Mouse (Mus musculus): ENCODE results near the gene Mgat5. TPM values are rescaled to one million over a fixed set of nuclear protein-coding genes. Genes with fewer than 3 reads are reported as not detected.

The Mgat5 gene
- polyA plus RNA-seq, 1 experiment from 2014 or later: 0.98 TPM

DNA sequence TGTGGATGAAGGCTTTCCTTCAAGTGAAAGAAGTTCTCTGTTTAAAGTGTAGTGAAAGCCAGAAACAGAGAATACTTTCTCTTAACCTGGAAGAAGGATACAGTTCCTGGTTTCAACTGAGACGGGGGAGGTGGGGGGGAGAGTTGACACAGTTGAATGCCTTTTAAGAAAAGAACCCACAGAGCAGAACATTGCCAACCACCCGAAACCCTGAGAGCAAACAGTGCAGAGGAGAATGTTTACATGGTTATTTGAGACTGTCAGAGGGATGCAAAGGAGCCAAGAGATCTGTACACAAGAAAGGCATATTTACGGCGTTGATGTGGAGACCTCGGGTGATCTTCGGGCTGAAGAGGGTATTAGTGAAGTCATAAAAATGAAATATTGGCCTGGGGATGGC, 195.9 kb downstream of the Mgat5 start:
- Histone ChIP-seq H3K27me3 (ENCODE audit: control insufficient read depth, insufficient read depth, low read depth, low read length) (no peaks in the 10 kb centered on the region), H3K9ac (ENCODE audit: low read depth, low read length) (no peak overlapping the region), H3K4me1 (ENCODE audit: control insufficient read depth, low read depth, low read length) (peaks cover 2% of the 10 kb centered on the region; the same call in 1 of the 2 replicates), H3K36me3 (ENCODE audit: control insufficient read depth, insufficient read depth) (no peaks in the 10 kb centered on the region), H3K9me3 (replicated peaks; ENCODE audit: control insufficient read depth, low read length) (no peaks in the 10 kb centered on the region), H3K4me2 (ENCODE audit: low read depth, low read length) (no peak overlapping the region), H3K4me3 (ENCODE audit: low read depth, low read length) (no peak overlapping the region), H3K27ac (ENCODE audit: low read length) (no peak overlapping the region)
- no peak for ATAC-seq (ENCODE audit: low read depth)
- WGBS (ENCODE audit: insufficient replicate concordance): 61% methylated on average over 6 of the region's 6 CpGs

- no peaks in the 10 kb centered on the region; the same call in 1 of the 2 replicates for H3K4me1 ChIP-seq (ENCODE audit: control insufficient read depth, low read depth, low read length)
- ATAC-seq (ENCODE audit: low read depth): no peak
- H3K36me3 ChIP-seq (ENCODE audit: control insufficient read depth, insufficient read depth): no peaks in the 10 kb centered on the region
- no peaks in the 10 kb centered on the region for H3K9me3 ChIP-seq (replicated peaks; ENCODE audit: control insufficient read depth, low read length)
- H3K27ac ChIP-seq (ENCODE audit: low read length): no peak overlapping the region
- H3K4me3 ChIP-seq (ENCODE audit: low read depth, low read length): no peak overlapping the region
- no peaks in the 10 kb centered on the region for H3K27me3 ChIP-seq (ENCODE audit: control insufficient read depth, insufficient read depth, low read depth, low read length)
- H3K9ac ChIP-seq (ENCODE audit: low read depth, low read length): no peak overlapping the region
- no peak overlapping the region for H3K4me2 ChIP-seq (ENCODE audit: low read depth, low read length)
- WGBS (ENCODE audit: insufficient replicate concordance): 54% methylated on average over 3 of the region's 3 CpGs
Observed at GRCm38 (mm10) chr1:127404655-127405054, 199.8 kb downstream of the Mgat5 start.

GRCm38 (mm10) chr1:127408957-127409423, 204.2 kb downstream of the Mgat5 start:
- ATAC-seq (ENCODE audit: low read depth): 0 out of 2 replicates have a peak, but pooled peaks have one; percentile 13
- no peak overlapping the region for H3K4me2 ChIP-seq (ENCODE audit: low read depth, low read length)
- 49% methylated on average over 2 of the region's 2 CpGs for WGBS (ENCODE audit: insufficient replicate concordance)

GRCm38 (mm10) chr1:127409512-127409911, 204.7 kb downstream of the Mgat5 start:
- 37% methylated on average over 5 of the region's 5 CpGs for WGBS (ENCODE audit: insufficient replicate concordance)
- Histone ChIP-seq H3K4me1 (ENCODE audit: control insufficient read depth, low read depth, low read length) (no peaks in the 10 kb centered on the region; the same call in 1 of the 2 replicates), H3K9ac (ENCODE audit: low read depth, low read length) (no peak overlapping the region), H3K36me3 (ENCODE audit: control insufficient read depth, insufficient read depth) (no peaks in the 10 kb centered on the region), H3K27ac (ENCODE audit: low read length) (no peak overlapping the region), H3K4me3 (ENCODE audit: low read depth, low read length) (no peak overlapping the region), H3K27me3 (ENCODE audit: control insufficient read depth, insufficient read depth, low read depth, low read length) (no peaks in the 10 kb centered on the region), H3K4me2 (ENCODE audit: low read depth, low read length) (no peak overlapping the region), H3K9me3 (replicated peaks; ENCODE audit: control insufficient read depth, low read length) (no peaks in the 10 kb centered on the region)
- 0 out of 2 replicates have a peak, but pooled peaks have one; percentile 21 for ATAC-seq (ENCODE audit: low read depth)

More at GRCm38 (mm10) chr1:127408957-127409423, 204.2 kb downstream of the Mgat5 start:
- H3K27ac ChIP-seq (ENCODE audit: low read length): no peak overlapping the region
- H3K4me3 ChIP-seq (ENCODE audit: low read depth, low read length): no peak overlapping the region
- no peaks in the 10 kb centered on the region for H3K27me3 ChIP-seq (ENCODE audit: control insufficient read depth, insufficient read depth, low read depth, low read length)
- no peaks in the 10 kb centered on the region for H3K36me3 ChIP-seq (ENCODE audit: control insufficient read depth, insufficient read depth)
- no peaks in the 10 kb centered on the region for H3K9me3 ChIP-seq (replicated peaks; ENCODE audit: control insufficient read depth, low read length)
- no peaks in the 10 kb centered on the region; the same call in 1 of the 2 replicates for H3K4me1 ChIP-seq (ENCODE audit: control insufficient read depth, low read depth, low read length)
- H3K9ac ChIP-seq (ENCODE audit: low read depth, low read length): no peak overlapping the region

- 72% methylated on average over 7 of the region's 7 CpGs for WGBS (ENCODE audit: insufficient replicate concordance)
- no peak overlapping the region for H3K4me2 ChIP-seq (ENCODE audit: low read depth, low read length)
- no peaks in the 10 kb centered on the region for H3K4me1 ChIP-seq (ENCODE audit: control insufficient read depth, low read depth, low read length)
Observed at GRCm38 (mm10) chr1:127414500-127414899, 209.7 kb downstream of the Mgat5 start.

GRCm38 (mm10) chr1:127415896-127416295, 211.1 kb downstream of the Mgat5 start:
- no peak for ATAC-seq (ENCODE audit: low read depth)
- WGBS (ENCODE audit: insufficient replicate concordance): 56% methylated on average over 1 of the region's 1 CpGs
- H3K27ac ChIP-seq (ENCODE audit: low read length): no peak overlapping the region
- H3K36me3 ChIP-seq (ENCODE audit: control insufficient read depth, insufficient read depth): no peaks in the 10 kb centered on the region
- no peaks in the 10 kb centered on the region for H3K4me1 ChIP-seq (ENCODE audit: control insufficient read depth, low read depth, low read length)
- H3K4me3 ChIP-seq (ENCODE audit: low read depth, low read length): no peak overlapping the region
- no peaks in the 10 kb centered on the region for H3K9me3 ChIP-seq (replicated peaks; ENCODE audit: control insufficient read depth, low read length)
- H3K4me2 ChIP-seq (ENCODE audit: low read depth, low read length): no peak overlapping the region
- no peaks in the 10 kb centered on the region for H3K27me3 ChIP-seq (ENCODE audit: control insufficient read depth, insufficient read depth, low read depth, low read length)
- no peak overlapping the region for H3K9ac ChIP-seq (ENCODE audit: low read depth, low read length)

More at GRCm38 (mm10) chr1:127414500-127414899, 209.7 kb downstream of the Mgat5 start:
- ATAC-seq (ENCODE audit: low read depth): no peak
- Histone ChIP-seq H3K9me3 (replicated peaks; ENCODE audit: control insufficient read depth, low read length) (no peaks in the 10 kb centered on the region), H3K9ac (ENCODE audit: low read depth, low read length) (no peak overlapping the region), H3K27me3 (ENCODE audit: control insufficient read depth, insufficient read depth, low read depth, low read length) (no peaks in the 10 kb centered on the region), H3K36me3 (ENCODE audit: control insufficient read depth, insufficient read depth) (no peaks in the 10 kb centered on the region), H3K27ac (ENCODE audit: low read length) (no peak overlapping the region), H3K4me3 (ENCODE audit: low read depth, low read length) (no peak overlapping the region)

GRCm38 (mm10) chr1:127416971-127417370, 212.2 kb downstream of the Mgat5 start:
- Histone ChIP-seq H3K36me3 (ENCODE audit: control insufficient read depth, insufficient read depth) (no peaks in the 10 kb centered on the region), H3K9me3 (replicated peaks; ENCODE audit: control insufficient read depth, low read length) (no peaks in the 10 kb centered on the region), H3K4me1 (ENCODE audit: control insufficient read depth, low read depth, low read length) (no peaks in the 10 kb centered on the region), H3K27ac (ENCODE audit: low read length) (no peak overlapping the region), H3K4me2 (ENCODE audit: low read depth, low read length) (no peak overlapping the region), H3K9ac (ENCODE audit: low read depth, low read length) (no peak overlapping the region), H3K4me3 (ENCODE audit: low read depth, low read length) (no peak overlapping the region), H3K27me3 (ENCODE audit: control insufficient read depth, insufficient read depth, low read depth, low read length) (no peaks in the 10 kb centered on the region)
- no peak for ATAC-seq (ENCODE audit: low read depth)
- 53% methylated on average over 1 of the region's 1 CpGs for WGBS (ENCODE audit: insufficient replicate concordance)

DNA sequence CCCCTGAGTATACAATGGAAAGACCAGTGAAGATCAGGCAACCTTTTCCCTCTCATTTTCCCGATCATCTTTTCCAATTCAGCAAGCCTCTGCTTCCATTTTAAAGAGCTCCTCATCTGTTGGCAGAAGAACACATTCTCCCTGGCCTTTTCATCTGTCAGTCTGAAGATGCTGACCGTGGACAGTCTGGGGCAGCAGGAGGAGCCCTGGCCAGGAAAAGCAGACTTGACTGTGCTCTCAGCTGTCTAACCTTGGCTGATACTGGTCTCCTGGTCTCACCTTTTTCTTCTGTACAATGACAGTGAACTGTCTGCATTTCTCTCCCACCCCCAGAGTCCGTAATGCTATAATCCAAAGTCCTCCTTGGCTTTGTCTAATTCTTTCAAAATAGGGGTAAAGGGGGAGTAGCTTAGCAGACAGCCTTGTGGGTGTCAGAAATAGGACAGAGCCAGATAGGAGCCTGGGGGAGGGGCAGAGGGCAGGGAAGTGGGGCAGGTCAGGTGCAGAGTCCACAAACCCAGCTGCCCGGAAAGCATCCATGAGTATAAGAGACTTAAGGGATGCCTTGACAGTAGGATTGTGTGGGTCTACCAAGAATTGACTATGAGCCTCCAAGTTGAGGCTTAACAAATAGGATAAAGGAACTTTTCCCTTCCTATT, 214.2 kb downstream of the Mgat5 start:
- ATAC-seq (ENCODE audit: low read depth): peak; percentile 83
- 60% methylated on average over 4 of the region's 4 CpGs for WGBS (ENCODE audit: insufficient replicate concordance)
- H3K27me3 ChIP-seq (ENCODE audit: control insufficient read depth, insufficient read depth, low read depth, low read length): no peaks in the 10 kb centered on the region

GRCm38 (mm10) chr1:127419581-127419980, 214.8 kb downstream of the Mgat5 start:
- H3K36me3 ChIP-seq (ENCODE audit: control insufficient read depth, insufficient read depth): no peaks in the 10 kb centered on the region
- H3K9me3 ChIP-seq (replicated peaks; ENCODE audit: control insufficient read depth, low read length): no peaks in the 10 kb centered on the region
- no peak for ATAC-seq (ENCODE audit: low read depth)
- no peak overlapping the region for H3K4me2 ChIP-seq (ENCODE audit: low read depth, low read length)
- H3K4me1 ChIP-seq (ENCODE audit: control insufficient read depth, low read depth, low read length): no peaks in the 10 kb centered on the region
- WGBS (ENCODE audit: insufficient replicate concordance): 62% methylated on average over 7 of the region's 7 CpGs
- H3K27ac ChIP-seq (ENCODE audit: low read length): no peak overlapping the region
- no peaks in the 10 kb centered on the region for H3K27me3 ChIP-seq (ENCODE audit: control insufficient read depth, insufficient read depth, low read depth, low read length)
- H3K4me3 ChIP-seq (ENCODE audit: low read depth, low read length): no peak overlapping the region
- no peak overlapping the region for H3K9ac ChIP-seq (ENCODE audit: low read depth, low read length)

More for the DNA sequence above, 214.2 kb downstream of the Mgat5 start:
- no peak overlapping the region for H3K9ac ChIP-seq (ENCODE audit: low read depth, low read length)
- H3K4me1 ChIP-seq (ENCODE audit: control insufficient read depth, low read depth, low read length): no peaks in the 10 kb centered on the region
- H3K9me3 ChIP-seq (replicated peaks; ENCODE audit: control insufficient read depth, low read length): no peaks in the 10 kb centered on the region
- H3K4me2 ChIP-seq (ENCODE audit: low read depth, low read length): no peak overlapping the region
- no peak overlapping the region for H3K27ac ChIP-seq (ENCODE audit: low read length)
- no peaks in the 10 kb centered on the region for H3K36me3 ChIP-seq (ENCODE audit: control insufficient read depth, insufficient read depth)
- H3K4me3 ChIP-seq (ENCODE audit: low read depth, low read length): no peak overlapping the region
